Mouse (Mus musculus): ENCODE measurements around the gene Sall1. TPM values are rescaled to one million over a fixed set of nuclear protein-coding genes. Genes with fewer than 3 reads are reported as not detected.

The Sall1 gene
- not detected for total RNA-seq (2023)

GRCm38 (mm10) chr8:89043940-89044339, at the start of gene Sall1:
TSS of gene Sall1 (minus strand) at chr8:89044162.

Measured in monocyte, adult 59 days (primary cell).